Mouse (Mus musculus) ES-Bruce4 (cell line): Measurements from ENCODE around the gene Zfp382.

Experiments
- CTCF ChIP-seq: IDR thresholded peaks from one replicate; pipeline ENCODE4 v1.8.1; 2011; ENCODE audit warnings: low read depth, low read length
- EP300 ChIP-seq: IDR thresholded peaks from 2 replicates; pipeline ENCODE4 v1.6.1; 2011; ENCODE audit warnings: low read depth, low read length; ENCODE audit not compliant: insufficient read depth
- POLR2A ChIP-seq: IDR thresholded peaks from one replicate; pipeline ENCODE4 v1.8.1; 2011; ENCODE audit warnings: low read length; ENCODE audit not compliant: insufficient read depth

- TF ChIP-seq POLR2A, result no peak
- TF ChIP-seq CTCF, result no peak
- no peak for TF ChIP-seq EP300
These were observed 31.4 kb upstream of the Zfp382 start, which contains the start of the genes Gm26920 and Zfp566 for GRCm38 (mm10) chr7:30090092-30090969.
